ENCODE assay signal across 21 mouse cellular contexts in genomic region chr6:54558466-54558865, GRCm38 (mm10). TPM values are rescaled to one million over a fixed set of nuclear protein-coding genes. Genes with fewer than 3 reads are reported as not detected.
DNase-seq lines count a peak whose midpoint lies in the region; ATAC-seq lines count a peak whose summit lies in the region.
"Had no signal": no experiment of that assay in that cellular context is flagged by ENCODE, and none has a peak within 500 bp of the region (broad histone marks: within the 10 kb centered on the region; RNA-seq: fewer than 3 reads in every experiment).

No protein-coding gene starts in this region.

- 76% methylated on average over 7 of the region's 7 CpGs for WGBS in forebrain, embryonic 12.5 days
- WGBS in forebrain, embryonic 11.5 days, result 77% methylated on average over 7 of the region's 7 CpGs
- WGBS in kidney, embryonic 16.5 days, result 65% methylated on average over 7 of the region's 7 CpGs

- H3K4me1 ChIP-seq in forebrain, embryonic 12.5 days, result peaks cover 53% of the 10 kb centered on the region
- peaks cover 24% of the 10 kb centered on the region for H3K4me1 ChIP-seq in forebrain, embryonic 11.5 days (replicated peaks; ENCODE audit: control insufficient read depth, insufficient read depth, low read length)
- peaks cover 8% of the 10 kb centered on the region for H3K4me1 ChIP-seq in kidney, embryonic 16.5 days (ENCODE audit: insufficient read depth, low read length)

- no peak overlapping the region for H3K4me3 ChIP-seq in forebrain, embryonic 12.5 days (replicated peaks)
- no peak overlapping the region for H3K4me3 ChIP-seq in forebrain, embryonic 11.5 days (ENCODE audit: low read depth, low read length)
- H3K4me3 ChIP-seq in kidney, embryonic 16.5 days (ENCODE audit: low read length), result no peak overlapping the region
- H3K4me3 ChIP-seq: embryonic facial prominence, embryonic 12.5 days; myocyte had no signal

- H3K4me2 ChIP-seq in forebrain, embryonic 12.5 days, result no peak overlapping the region
- H3K4me2 ChIP-seq in forebrain, embryonic 11.5 days (ENCODE audit: low read depth, low read length, severe bottlenecking), result no peak overlapping the region
- H3K4me2 ChIP-seq in kidney, embryonic 16.5 days (replicated peaks; ENCODE audit: low read depth, low read length), result no peak overlapping the region
- H3K4me2 ChIP-seq: embryonic facial prominence, embryonic 12.5 days had no signal

- ATAC-seq in forebrain, embryonic 12.5 days (ENCODE audit: low FRiP score), result no peak
- no peak for ATAC-seq in forebrain, embryonic 11.5 days (replicated peaks; ENCODE audit: low FRiP score)
- 0 out of 2 replicates have a peak, but pooled peaks have one; percentile 51 for ATAC-seq in kidney, embryonic 16.5 days (ENCODE audit: low FRiP score, low TSS enrichment)
- ATAC-seq: liver, postnatal 0 days had no signal

- no peak for DNase-seq in forebrain, embryonic 11.5 days (ENCODE audit: low spot score)
- no peak for DNase-seq in kidney, adult 9 months
- DNase-seq in cerebellum, adult 18-20 months, result peak; percentile 68 to 81
- peak; percentile 58 to 65 for DNase-seq in cerebellum, postnatal 36 days
- no peak for DNase-seq in layer of hippocampus, postnatal 36 days
- DNase-seq in layer of hippocampus, adult 11-12 months (ENCODE audit: low spot score), result no peak
- DNase-seq: adrenal gland, adult 2 months; kidney, adult 18-20 months; kidney, postnatal 36 days; liver; liver, postnatal 0 days; right cerebral cortex, adult 18-20 months; thymus, postnatal 4 days had no signal

- no peaks in the 10 kb centered on the region for H3K27me3 ChIP-seq in forebrain, embryonic 12.5 days
- no peaks in the 10 kb centered on the region for H3K27me3 ChIP-seq in forebrain, embryonic 11.5 days (ENCODE audit: control insufficient read depth, insufficient read depth, low read length)
- H3K27me3 ChIP-seq in kidney, embryonic 16.5 days (ENCODE audit: insufficient read depth, low read length), result no peaks in the 10 kb centered on the region
- H3K27me3 ChIP-seq: CH12.LX had no signal

- 0 out of 2 replicates have a peak, but pooled peaks cover 6% of the 10 kb centered on the region for H3K36me3 ChIP-seq in forebrain, embryonic 12.5 days (replicated peaks)
- H3K36me3 ChIP-seq in forebrain, embryonic 11.5 days (ENCODE audit: control insufficient read depth, insufficient read depth, low read length), result no peaks in the 10 kb centered on the region
- H3K36me3 ChIP-seq in kidney, embryonic 16.5 days (ENCODE audit: insufficient read depth, low read length), result no peaks in the 10 kb centered on the region
- H3K36me3 ChIP-seq: embryonic facial prominence, embryonic 12.5 days had no signal

- no peak overlapping the region for H3K9ac ChIP-seq in forebrain, embryonic 12.5 days
- H3K9ac ChIP-seq in forebrain, embryonic 11.5 days (ENCODE audit: low read length), result no peak overlapping the region
- no peak overlapping the region for H3K9ac ChIP-seq in kidney, embryonic 16.5 days (replicated peaks; ENCODE audit: low read length)
- H3K9ac ChIP-seq: embryonic facial prominence, embryonic 12.5 days; liver, postnatal 0 days had no signal

- H3K27ac ChIP-seq in forebrain, embryonic 12.5 days, result 0 out of 2 replicates have a peak overlapping the region, but pooled peaks have one; percentile 13
- no peak overlapping the region for H3K27ac ChIP-seq in forebrain, embryonic 11.5 days (ENCODE audit: low read depth, low read length)
- H3K27ac ChIP-seq in kidney, embryonic 16.5 days (ENCODE audit: low read length), result no peak overlapping the region
- H3K27ac ChIP-seq: embryonic facial prominence, embryonic 12.5 days had no signal

- no peaks in the 10 kb centered on the region for H3K9me3 ChIP-seq in forebrain, embryonic 12.5 days
- H3K9me3 ChIP-seq in forebrain, embryonic 11.5 days (ENCODE audit: control insufficient read depth, low read length), result no peaks in the 10 kb centered on the region
- no peaks in the 10 kb centered on the region for H3K9me3 ChIP-seq in kidney, embryonic 16.5 days (ENCODE audit: low read length)
- H3K9me3 ChIP-seq: embryonic facial prominence, embryonic 12.5 days had no signal

RNA-seq across cellular contexts. Expression of gene Scrn1, which starts 7.8 kb away (rescaled TPM):
- polyA plus RNA-seq in forebrain, embryonic 12.5 days (2016; fragmentation: Nextera tagmentation; extraction: Ambion mirVana), result 119 and 157 TPM in 2 replicates
- polyA plus RNA-seq in forebrain, embryonic 11.5 days (2014; fragmentation: Nextera tagmentation; extraction: Ambion mirVana), result 102 and 123 TPM in 2 replicates
- polyA plus RNA-seq in kidney, embryonic 16.5 days (2015; fragmentation: Nextera tagmentation; extraction: Ambion mirVana), result 7.7 and 8.8 TPM in 2 replicates
- 10 to 100 TPM; 94.4 to 96.4 TPM for total RNA-seq in layer of hippocampus, postnatal 36 days (2021)
- total RNA-seq: CH12.LX; common myeloid progenitor, adult 5-6 weeks; megakaryocyte-erythroid progenitor cell, adult 5-6 weeks; neutrophil, adult 5-6 weeks had no signal

RNA-seq across cellular contexts. Expression of gene Plekha8, which starts 36.4 kb away (rescaled TPM):
- 20.1 and 21.2 TPM in 2 replicates for polyA plus RNA-seq in forebrain, embryonic 12.5 days (2016; fragmentation: Nextera tagmentation; extraction: Ambion mirVana)
- 25.8 and 25.9 TPM in 2 replicates for polyA plus RNA-seq in forebrain, embryonic 11.5 days (2014; fragmentation: Nextera tagmentation; extraction: Ambion mirVana)
- 10.4 and 10.7 TPM in 2 replicates for polyA plus RNA-seq in kidney, embryonic 16.5 days (2015; fragmentation: Nextera tagmentation; extraction: Ambion mirVana)
- 10 to 100 TPM; 13.0 to 14.0 TPM for total RNA-seq in layer of hippocampus, postnatal 36 days (2021)

RNA-seq across cellular contexts. Expression of gene Fkbp14, which starts 38.6 kb away (rescaled TPM):
- polyA plus RNA-seq in forebrain, embryonic 12.5 days (2016; fragmentation: Nextera tagmentation; extraction: Ambion mirVana), result 13.9 and 18.4 TPM in 2 replicates
- polyA plus RNA-seq in forebrain, embryonic 11.5 days (2014; fragmentation: Nextera tagmentation; extraction: Ambion mirVana), result 15.4 and 18.8 TPM in 2 replicates
- polyA plus RNA-seq in kidney, embryonic 16.5 days (2015; fragmentation: Nextera tagmentation; extraction: Ambion mirVana), result 30.3 and 30.9 TPM in 2 replicates
- total RNA-seq in layer of hippocampus, postnatal 36 days (2021), result 10 to 100 TPM; 14.5 to 14.8 TPM
- total RNA-seq: neutrophil, adult 5-6 weeks had no signal

Comparison
In these comparisons a context has a peak if more than half of its experiments do, and no peak if none do; other contexts are left out.
1. DNase-seq: peak in cerebellum, adult 18-20 months (2 of 2) and cerebellum, postnatal 36 days (2 of 2); none in forebrain, embryonic 11.5 days (single experiment), kidney, adult 9 months (single experiment), layer of hippocampus, postnatal 36 days (0 of 2) and layer of hippocampus, adult 11-12 months (single experiment).
2. RNA of gene Scrn1, which starts 7.8 kb away (polyA plus RNA-seq): 119 to 157 TPM in forebrain, embryonic 12.5 days and 102 to 123 TPM in forebrain, embryonic 11.5 days; 7.7 to 8.8 TPM in kidney, embryonic 16.5 days; every median in the first group is over 10 times any median in the second.